Mouse (Mus musculus) neural tube, embryonic 12.5 days (tissue): ENCODE results near the gene Otogl. TPM values are rescaled to one million over a fixed set of nuclear protein-coding genes. Genes with fewer than 3 reads are reported as not detected.

ENCODE experiments used
- ATAC-seq: fragments of 200-750 bp; cut with Nextera tagmentation; 2 replicates; pipeline ENCODE4 v1.8.0; 2017; ENCODE audit warnings: low read depth, mild to moderate bottlenecking, moderate TSS enrichment, moderate library complexity; ENCODE audit not compliant: low FRiP score
- H3K27ac ChIP-seq: fragments of 300-500 bp; sonication (generic); 2 replicates; pipeline ENCODE4 v1.5.1; 2016
- H3K27me3 ChIP-seq: fragments of 300-500 bp; sonication (generic); replicated peaks from 2 replicates; pipeline ENCODE4 v1.6.1; 2016; ENCODE audit warnings: mild to moderate bottlenecking
- H3K36me3 ChIP-seq: fragments of 300-500 bp; sonication (generic); 2 replicates; pipeline ENCODE4 v1.6.1; 2016; ENCODE audit warnings: mild to moderate bottlenecking
- H3K4me1 ChIP-seq: fragments of 300-500 bp; sonication (generic); 2 replicates; pipeline ENCODE4 v1.6.1; 2016
- H3K4me2 ChIP-seq: fragments of 300-500 bp; sonication (generic); replicated peaks from 2 replicates; pipeline ENCODE4 v1.6.1; 2016; ENCODE audit warnings: mild to moderate bottlenecking
- H3K4me3 ChIP-seq: fragments of 300-500 bp; sonication (generic); 2 replicates; pipeline ENCODE4 v1.5.1; 2016
- H3K9ac ChIP-seq: fragments of 300-500 bp; sonication (generic); 2 replicates; pipeline ENCODE4 v1.6.1; 2016; ENCODE audit warnings: mild to moderate bottlenecking
- H3K9me3 ChIP-seq: fragments of 300-500 bp; sonication (generic); 2 replicates; pipeline ENCODE4 v1.6.1; 2016; ENCODE audit warnings: mild to moderate bottlenecking
- WGBS: fragments of 180-500 bp; shearing (Covaris S2); methylation state at CpG from one replicate; pipeline ENCODE4 v1.1.7; 2016; 5-methylcytosine and 5-hydroxymethylcytosine counted together
- polyA plus RNA-seq: library from polyadenylated mRNA; unstranded; fragments of >200 nt; fragmentation: Nextera tagmentation; extraction: Ambion mirVana; gene quantifications from 2 replicates; pipeline ENCODE4 v1.2.1, GENCODE M21; 2016

Otogl gene
- 0.11 and 0.16 TPM in 2 replicates for polyA plus RNA-seq

GRCm38 (mm10) chr10:107912084-107912573 is at the start of gene Otogl:
Gene Otogl, minus strand, starts transcription at chr10:107912134.
- H3K4me3 ChIP-seq: no peak within 1 kb of the TSS
- ATAC-seq: no peak

GRCm38 (mm10) chr10:107956588-107956987 is 44.7 kb upstream of the Otogl start:
- no peak for ATAC-seq
- Histone ChIP-seq H3K4me2 (no peak overlapping the region), H3K4me3 (no peak overlapping the region), H3K36me3 (no peaks in the 10 kb centered on the region), H3K9me3 (no peaks in the 10 kb centered on the region), H3K9ac (no peak overlapping the region), H3K27me3 (no peaks in the 10 kb centered on the region), H3K27ac (no peak overlapping the region), H3K4me1 (no peaks in the 10 kb centered on the region)
- WGBS: 87% methylated on average over 5 of the region's 5 CpGs

More at GRCm38 (mm10) chr10:107912084-107912573, at the start of gene Otogl:
- Histone ChIP-seq H3K27me3 (no peaks in the 10 kb centered on the region), H3K9ac (no peak within 1 kb of the TSS), H3K9me3 (peaks cover 7% of the 10 kb centered on the region; the same call in 1 of the 2 replicates), H3K4me2 (no peak within 1 kb of the TSS), H3K4me1 (no peaks in the 10 kb centered on the region), H3K36me3 (no peaks in the 10 kb centered on the region), H3K27ac (no peak within 1 kb of the TSS)
- WGBS: 56% methylated on average over 7 of the region's 7 CpGs

GRCm38 (mm10) chr10:107954444-107954843 is 42.5 kb upstream of the Otogl start:
- ATAC-seq: no peak
- H3K9me3 ChIP-seq: no peaks in the 10 kb centered on the region
- 77% methylated on average over 6 of the region's 6 CpGs for WGBS
- no peaks in the 10 kb centered on the region for H3K27me3 ChIP-seq
- H3K4me2 ChIP-seq: no peak overlapping the region
- no peaks in the 10 kb centered on the region for H3K36me3 ChIP-seq
- no peak overlapping the region for H3K27ac ChIP-seq
- no peak overlapping the region for H3K9ac ChIP-seq
- no peaks in the 10 kb centered on the region for H3K4me1 ChIP-seq
- H3K4me3 ChIP-seq: no peak overlapping the region

GRCm38 (mm10) chr10:107951596-107951995 is 39.7 kb upstream of the Otogl start:
- Histone ChIP-seq H3K36me3 (no peaks in the 10 kb centered on the region), H3K4me3 (no peak overlapping the region)
- 87% methylated on average over 6 of the region's 6 CpGs for WGBS

GRCm38 (mm10) chr10:107949945-107950344 is 38.0 kb upstream of the Otogl start:
- no peak for ATAC-seq
- Histone ChIP-seq H3K4me1 (no peaks in the 10 kb centered on the region), H3K9ac (no peak overlapping the region), H3K27ac (no peak overlapping the region), H3K36me3 (no peaks in the 10 kb centered on the region), H3K4me2 (no peak overlapping the region), H3K27me3 (no peaks in the 10 kb centered on the region), H3K4me3 (no peak overlapping the region), H3K9me3 (no peaks in the 10 kb centered on the region)
- 95% methylated on average over 5 of the region's 5 CpGs for WGBS

More at GRCm38 (mm10) chr10:107951596-107951995, 39.7 kb upstream of the Otogl start:
- ATAC-seq: no peak
- Histone ChIP-seq H3K4me1 (no peaks in the 10 kb centered on the region), H3K9me3 (no peaks in the 10 kb centered on the region), H3K27me3 (no peaks in the 10 kb centered on the region), H3K4me2 (no peak overlapping the region), H3K27ac (no peak overlapping the region), H3K9ac (no peak overlapping the region)

GRCm38 (mm10) chr10:107948647-107949046 is 36.7 kb upstream of the Otogl start:
- Histone ChIP-seq H3K4me1 (no peaks in the 10 kb centered on the region), H3K9me3 (no peaks in the 10 kb centered on the region), H3K27ac (no peak overlapping the region), H3K9ac (no peak overlapping the region), H3K4me2 (no peak overlapping the region), H3K4me3 (no peak overlapping the region), H3K27me3 (no peaks in the 10 kb centered on the region), H3K36me3 (no peaks in the 10 kb centered on the region)
- no peak for ATAC-seq
- 87% methylated on average over 8 of the region's 8 CpGs for WGBS

- H3K27me3 ChIP-seq: no peaks in the 10 kb centered on the region
- no peak overlapping the region for H3K9ac ChIP-seq
- H3K4me2 ChIP-seq: no peak overlapping the region
- no peak overlapping the region for H3K4me3 ChIP-seq
- ATAC-seq: no peak
- H3K4me1 ChIP-seq: no peaks in the 10 kb centered on the region
- 75% methylated on average over 1 of the region's 1 CpGs for WGBS
- H3K36me3 ChIP-seq: no peaks in the 10 kb centered on the region
- no peaks in the 10 kb centered on the region for H3K9me3 ChIP-seq
- H3K27ac ChIP-seq: no peak overlapping the region
Measured at GRCm38 (mm10) chr10:107948038-107948437, 36.1 kb upstream of the Otogl start.

GRCm38 (mm10) chr10:107946348-107946747 is 34.4 kb upstream of the Otogl start:
- ATAC-seq: no peak
- H3K27me3 ChIP-seq: no peaks in the 10 kb centered on the region
- H3K9me3 ChIP-seq: no peaks in the 10 kb centered on the region
- H3K36me3 ChIP-seq: no peaks in the 10 kb centered on the region
- no peaks in the 10 kb centered on the region for H3K4me1 ChIP-seq
- no peak overlapping the region for H3K4me3 ChIP-seq
- H3K9ac ChIP-seq: no peak overlapping the region
- H3K4me2 ChIP-seq: no peak overlapping the region
- no peak overlapping the region for H3K27ac ChIP-seq
- 65% methylated on average over 5 of the region's 5 CpGs for WGBS

- H3K9me3 ChIP-seq: no peaks in the 10 kb centered on the region
- no peak overlapping the region for H3K4me3 ChIP-seq
- H3K4me1 ChIP-seq: no peaks in the 10 kb centered on the region
- H3K27me3 ChIP-seq: no peaks in the 10 kb centered on the region
- no peak overlapping the region for H3K27ac ChIP-seq
- H3K36me3 ChIP-seq: no peaks in the 10 kb centered on the region
- no peak overlapping the region for H3K9ac ChIP-seq
- 70% methylated on average over 3 of the region's 3 CpGs for WGBS
- no peak for ATAC-seq
- no peak overlapping the region for H3K4me2 ChIP-seq
Measured at GRCm38 (mm10) chr10:107943859-107944258, 31.9 kb upstream of the Otogl start.

GRCm38 (mm10) chr10:107941188-107941900 is 29.4 kb upstream of the Otogl start:
- no peaks in the 10 kb centered on the region for H3K4me1 ChIP-seq
- no peaks in the 10 kb centered on the region for H3K36me3 ChIP-seq
- no peaks in the 10 kb centered on the region for H3K9me3 ChIP-seq
- H3K4me3 ChIP-seq: no peak overlapping the region
- no peak overlapping the region for H3K4me2 ChIP-seq
- no peak overlapping the region for H3K9ac ChIP-seq
- H3K27ac ChIP-seq: no peak overlapping the region
- WGBS: 87% methylated on average over 4 of the region's 4 CpGs
- H3K27me3 ChIP-seq: no peaks in the 10 kb centered on the region
- no peak for ATAC-seq

- Histone ChIP-seq H3K4me2 (no peak overlapping the region), H3K27ac (no peak overlapping the region), H3K9me3 (no peaks in the 10 kb centered on the region), H3K9ac (no peak overlapping the region), H3K36me3 (no peaks in the 10 kb centered on the region), H3K4me3 (no peak overlapping the region), H3K27me3 (no peaks in the 10 kb centered on the region), H3K4me1 (no peaks in the 10 kb centered on the region)
- no peak for ATAC-seq
- whole genome bisulfite sequencing: 82% methylated on average over 6 of the region's 6 CpGs
Measured at GRCm38 (mm10) chr10:107940302-107940701, 28.4 kb upstream of the Otogl start.

- 87% methylated on average over 6 of the region's 6 CpGs for WGBS
- H3K4me3 ChIP-seq: no peak overlapping the region
- no peak for ATAC-seq
Measured at GRCm38 (mm10) chr10:107939821-107940220, 27.9 kb upstream of the Otogl start.

GRCm38 (mm10) chr10:107934055-107934454 is 22.1 kb upstream of the Otogl start:
- H3K9me3 ChIP-seq: no peaks in the 10 kb centered on the region
- H3K36me3 ChIP-seq: no peaks in the 10 kb centered on the region
- ATAC-seq: no peak
- no peaks in the 10 kb centered on the region; the same call in 1 of the 2 replicates for H3K4me1 ChIP-seq
- H3K27me3 ChIP-seq: no peaks in the 10 kb centered on the region
- H3K27ac ChIP-seq: no peak overlapping the region
- H3K9ac ChIP-seq: no peak overlapping the region
- no peak overlapping the region for H3K4me3 ChIP-seq
- 88% methylated on average over 3 of the region's 3 CpGs for WGBS
- no peak overlapping the region for H3K4me2 ChIP-seq

More at GRCm38 (mm10) chr10:107939821-107940220, 27.9 kb upstream of the Otogl start:
- Histone ChIP-seq H3K9me3 (no peaks in the 10 kb centered on the region), H3K36me3 (no peaks in the 10 kb centered on the region), H3K27ac (no peak overlapping the region), H3K4me2 (no peak overlapping the region), H3K9ac (no peak overlapping the region), H3K27me3 (no peaks in the 10 kb centered on the region), H3K4me1 (no peaks in the 10 kb centered on the region)
